Mouse (Mus musculus) left cerebral cortex, postnatal 14 days (tissue): ENCODE results near the gene Gm17359. TPM values are rescaled to one million over a fixed set of nuclear protein-coding genes. Genes with fewer than 3 reads are reported as not detected.

Experiments used
- DNase-seq, 2 experiments: peaks; one replicate each; pipeline ENCODE4 v3.0.0; 2021 to 2022; ENCODE audit warnings: low spot score in 2 of 2, mixed read lengths in 1 of 2
- intact Hi-C: fragments of 180-260 bp; cut with DNase I; formaldehyde crosslinking; loops from one replicate; pipeline ENCODE4 v1.15.1; 2025
- total RNA-seq, 2 experiments: library from RNA; stranded (reverse); gene quantifications; 2 replicates each; pipeline ENCODE4 v1.2.3; 2021

The Gm17359 gene
- total RNA-seq, 2 experiments from 2014 or later: not detected

DNA sequence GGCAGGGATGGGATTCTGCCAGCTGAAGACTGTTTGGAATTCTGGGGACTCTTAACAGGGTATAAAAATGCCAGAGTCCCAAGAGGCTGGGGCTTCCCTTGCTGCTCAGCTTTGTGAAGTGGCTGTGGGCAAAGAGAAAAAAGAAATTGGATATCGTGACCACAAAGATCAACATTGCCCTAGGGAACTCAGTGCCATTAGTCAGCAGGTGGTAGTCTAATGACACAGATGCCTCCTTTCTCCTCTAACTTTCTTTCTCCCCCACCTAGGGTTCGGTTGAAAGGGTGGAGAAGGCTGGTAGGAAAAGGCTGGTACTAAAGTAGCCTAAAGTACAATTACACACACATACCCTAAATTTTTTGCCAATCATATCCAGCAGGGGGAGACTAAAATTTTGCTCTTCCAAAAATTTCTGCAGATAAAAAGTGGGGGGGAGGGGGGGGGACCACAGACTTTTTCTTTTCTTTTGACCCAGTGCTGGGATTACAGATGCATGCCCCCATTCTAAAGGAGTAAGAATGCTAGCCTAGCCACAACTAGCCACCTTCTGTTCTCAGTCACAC is 164.8 kb downstream of the Gm17359 start:
- DNase-seq: no peak
- intact Hi-C loops: loop anchor here (5.0 kb wide), 1 partner anchor 86 kb away; no protein-coding TSS in a partner anchor

Other genes with a start within 250 kb of the Gm17359 start
- 100 to 1,000 TPM; 102 to 103 TPM for gene Rapgef2, start 50.1 kb upstream of the Gm17359 start, total RNA-seq
- 10 to 100 TPM; 16.5 to 20.9 TPM for gene Fnip2, start 231.1 kb downstream of the Gm17359 start, total RNA-seq